Comparison of ENCODE assay signal across 28 mouse cellular contexts in genomic region chrX:99508014-99508413, GRCm38 (mm10). TPM values are rescaled to one million over a fixed set of nuclear protein-coding genes. Genes with fewer than 3 reads are reported as not detected.
DNase-seq lines count a peak whose midpoint lies in the region; ATAC-seq and TF ChIP-seq lines count a peak whose summit lies in the region.
"Had no signal": no experiment of that assay in that cellular context is flagged by ENCODE, and none has a peak within 500 bp of the region (broad histone marks: within the 10 kb centered on the region; RNA-seq: fewer than 3 reads in every experiment).

No protein-coding gene starts in this region.

- H3K9me3 ChIP-seq in hindbrain, postnatal 0 days (ENCODE audit: low read length) = no peaks in the 10 kb centered on the region
- H3K9me3 ChIP-seq in hindbrain, embryonic 11.5 days (ENCODE audit: control insufficient read depth, low read length) = no peaks in the 10 kb centered on the region
- no peaks in the 10 kb centered on the region for H3K9me3 ChIP-seq in liver, embryonic 11.5 days (ENCODE audit: control insufficient read depth, low read length)
- no peaks in the 10 kb centered on the region for H3K9me3 ChIP-seq in midbrain, embryonic 11.5 days (ENCODE audit: control insufficient read depth, low read length)
- H3K9me3 ChIP-seq in midbrain, embryonic 10.5 days (replicated peaks) = no peaks in the 10 kb centered on the region
- H3K9me3 ChIP-seq in stomach, postnatal 0 days (ENCODE audit: control insufficient read depth, low read length) = no peaks in the 10 kb centered on the region
- H3K9me3 ChIP-seq: heart, embryonic 13.5 days; hindbrain, embryonic 15.5 days; kidney, embryonic 15.5 days; limb, embryonic 10.5 days; limb, embryonic 15.5 days; liver, embryonic 15.5 days; megakaryocyte, embryonic 14.5 days; midbrain, embryonic 15.5 days; neural tube, embryonic 12.5 days had no signal

- H3K4me1 ChIP-seq in hindbrain, postnatal 0 days (ENCODE audit: insufficient read depth, low read length) = no peaks in the 10 kb centered on the region
- no peaks in the 10 kb centered on the region for H3K4me1 ChIP-seq in hindbrain, embryonic 11.5 days (replicated peaks; ENCODE audit: control insufficient read depth, insufficient read depth, low read length)
- no peaks in the 10 kb centered on the region for H3K4me1 ChIP-seq in liver, adult 2 months (ENCODE audit: control insufficient read depth, insufficient read depth, low read length)
- H3K4me1 ChIP-seq in liver, embryonic 11.5 days (replicated peaks; ENCODE audit: control insufficient read depth, insufficient read depth, low read length) = no peaks in the 10 kb centered on the region
- H3K4me1 ChIP-seq in midbrain, embryonic 11.5 days (ENCODE audit: control insufficient read depth, insufficient read depth, low read length) = no peaks in the 10 kb centered on the region; the same call in 1 of the 2 replicates
- H3K4me1 ChIP-seq in midbrain, embryonic 10.5 days = peaks cover 13% of the 10 kb centered on the region
- no peaks in the 10 kb centered on the region for H3K4me1 ChIP-seq in stomach, postnatal 0 days (replicated peaks; ENCODE audit: control insufficient read depth, insufficient read depth)
- H3K4me1 ChIP-seq: liver, embryonic 15.5 days; neural tube, embryonic 12.5 days had no signal

- H3K27me3 ChIP-seq in hindbrain, postnatal 0 days (ENCODE audit: insufficient read depth, low read length) = no peaks in the 10 kb centered on the region
- H3K27me3 ChIP-seq in hindbrain, embryonic 11.5 days (ENCODE audit: control insufficient read depth, insufficient read depth, low read length) = peaks cover 6% of the 10 kb centered on the region; the same call in 1 of the 2 replicates
- H3K27me3 ChIP-seq in liver, adult 2 months (ENCODE audit: control insufficient read depth, insufficient read depth, low read length) = no peaks in the 10 kb centered on the region
- peaks cover 17% of the 10 kb centered on the region for H3K27me3 ChIP-seq in liver, embryonic 11.5 days (replicated peaks; ENCODE audit: control insufficient read depth, insufficient read depth, low read length)
- peaks cover 32% of the 10 kb centered on the region for H3K27me3 ChIP-seq in midbrain, embryonic 11.5 days (ENCODE audit: control insufficient read depth, insufficient read depth, low read length)
- H3K27me3 ChIP-seq in midbrain, embryonic 10.5 days (ENCODE audit: low read depth, poor library complexity, severe bottlenecking) = peaks cover 100% of the 10 kb centered on the region
- H3K27me3 ChIP-seq in stomach, postnatal 0 days (ENCODE audit: control insufficient read depth, insufficient read depth, low read length) = no peaks in the 10 kb centered on the region

- no peak for TF ChIP-seq POLR2A in liver, adult 2 months (IDR thresholded peaks at IDR 0.05; ENCODE audit: extremely low read depth, insufficient read depth, low read length)

- no peaks in the 10 kb centered on the region for H3K36me3 ChIP-seq in hindbrain, postnatal 0 days (ENCODE audit: insufficient read depth, low read length)
- no peaks in the 10 kb centered on the region for H3K36me3 ChIP-seq in hindbrain, embryonic 11.5 days (ENCODE audit: control insufficient read depth, insufficient read depth, low read length)
- no peaks in the 10 kb centered on the region for H3K36me3 ChIP-seq in liver, adult 2 months (ENCODE audit: control insufficient read depth, insufficient read depth, low read length)
- H3K36me3 ChIP-seq in liver, embryonic 11.5 days (ENCODE audit: control insufficient read depth, insufficient read depth, low read length) = no peaks in the 10 kb centered on the region
- H3K36me3 ChIP-seq in midbrain, embryonic 11.5 days (ENCODE audit: control insufficient read depth, insufficient read depth, low read length) = no peaks in the 10 kb centered on the region
- no peaks in the 10 kb centered on the region for H3K36me3 ChIP-seq in midbrain, embryonic 10.5 days
- H3K36me3 ChIP-seq in stomach, postnatal 0 days (ENCODE audit: control insufficient read depth, insufficient read depth, low read length) = no peaks in the 10 kb centered on the region
- H3K36me3 ChIP-seq: heart, embryonic 13.5 days; hindbrain, embryonic 15.5 days; kidney, embryonic 15.5 days; limb, embryonic 10.5 days; limb, embryonic 15.5 days; liver, embryonic 15.5 days; midbrain, embryonic 15.5 days; neural tube, embryonic 12.5 days had no signal

- no peak overlapping the region for H3K4me3 ChIP-seq in hindbrain, postnatal 0 days (ENCODE audit: low read length)
- H3K4me3 ChIP-seq in hindbrain, embryonic 11.5 days (ENCODE audit: low read depth, low read length) = no peak overlapping the region
- H3K4me3 ChIP-seq in liver, adult 2 months (ENCODE audit: insufficient read depth, low read depth, low read length) = no peak overlapping the region
- H3K4me3 ChIP-seq in liver, embryonic 11.5 days (ENCODE audit: low read depth, low read length) = no peak overlapping the region
- H3K4me3 ChIP-seq in midbrain, embryonic 11.5 days (ENCODE audit: low read depth, low read length) = no peak overlapping the region
- H3K4me3 ChIP-seq in midbrain, embryonic 10.5 days = no peak overlapping the region
- no peak overlapping the region for H3K4me3 ChIP-seq in stomach, postnatal 0 days (ENCODE audit: low read depth, low read length)
- H3K4me3 ChIP-seq: heart, embryonic 13.5 days; hindbrain, embryonic 15.5 days; kidney, embryonic 15.5 days; limb, embryonic 10.5 days; limb, embryonic 15.5 days; liver, embryonic 15.5 days; megakaryocyte, embryonic 14.5 days; midbrain, embryonic 15.5 days; myocyte; neural tube, embryonic 12.5 days had no signal

- no peaks in the 10 kb centered on the region for H3K79me2 ChIP-seq in liver, adult 2 months (ENCODE audit: control insufficient read depth, insufficient read depth, low read length)

- TF ChIP-seq CTCF in hindbrain, postnatal 0 days (IDR thresholded peaks at IDR 0.05; ENCODE audit: low read depth) = 0 out of 2 replicates have a peak, but pooled peaks have one; percentile 4
- no peak for TF ChIP-seq CTCF in liver, adult 2 months (IDR thresholded peaks at IDR 0.05; ENCODE audit: low read depth, low read length)
- peak; percentile 42 for TF ChIP-seq CTCF in stomach, postnatal 0 days (IDR thresholded peaks at IDR 0.05; ENCODE audit: low read depth)

- H3K9ac ChIP-seq in hindbrain, postnatal 0 days (replicated peaks; ENCODE audit: low read length) = no peak overlapping the region
- H3K9ac ChIP-seq in hindbrain, embryonic 11.5 days (ENCODE audit: low read depth, low read length) = no peak overlapping the region
- no peak overlapping the region for H3K9ac ChIP-seq in liver, adult 2 months (ENCODE audit: low read depth, low read length)
- no peak overlapping the region for H3K9ac ChIP-seq in liver, embryonic 11.5 days (ENCODE audit: low read depth, low read length)
- H3K9ac ChIP-seq in midbrain, embryonic 11.5 days (ENCODE audit: low read length) = no peak overlapping the region
- no peak overlapping the region for H3K9ac ChIP-seq in stomach, postnatal 0 days (ENCODE audit: low read length)
- H3K9ac ChIP-seq: heart, embryonic 13.5 days; hindbrain, embryonic 15.5 days; kidney, embryonic 15.5 days; limb, embryonic 15.5 days; liver, embryonic 15.5 days; midbrain, embryonic 15.5 days; neural tube, embryonic 12.5 days had no signal

- no peak overlapping the region for H3K4me2 ChIP-seq in hindbrain, postnatal 0 days (ENCODE audit: low read depth, low read length)
- H3K4me2 ChIP-seq in hindbrain, embryonic 11.5 days (replicated peaks; ENCODE audit: low read depth, low read length) = no peak overlapping the region
- no peak overlapping the region for H3K4me2 ChIP-seq in liver, embryonic 11.5 days
- H3K4me2 ChIP-seq in midbrain, embryonic 11.5 days = no peak overlapping the region
- no peak overlapping the region for H3K4me2 ChIP-seq in stomach, postnatal 0 days (replicated peaks; ENCODE audit: low read depth)
- H3K4me2 ChIP-seq: heart, embryonic 13.5 days; hindbrain, embryonic 15.5 days; kidney, embryonic 15.5 days; limb, embryonic 15.5 days; liver, embryonic 15.5 days; midbrain, embryonic 15.5 days; neural tube, embryonic 12.5 days had no signal

- 91% methylated on average over 1 of the region's 1 CpGs for WGBS in hindbrain, postnatal 0 days
- WGBS in hindbrain, embryonic 11.5 days = 100% methylated on average over 1 of the region's 1 CpGs
- WGBS in liver, adult 2 months = 83% methylated on average over 1 of the region's 1 CpGs
- WGBS in liver, embryonic 11.5 days = 89% methylated on average over 1 of the region's 1 CpGs
- WGBS in midbrain, embryonic 11.5 days = 91% methylated on average over 1 of the region's 1 CpGs
- 91% methylated on average over 1 of the region's 1 CpGs for WGBS in midbrain, embryonic 10.5 days
- WGBS in stomach, postnatal 0 days = 63% methylated on average over 1 of the region's 1 CpGs

- TF ChIP-seq EP300 in stomach, postnatal 0 days (optimal IDR thresholded peaks at IDR 0.05) = no peak

- ATAC-seq in hindbrain, postnatal 0 days = no peak
- ATAC-seq in hindbrain, embryonic 11.5 days (ENCODE audit: low FRiP score) = no peak
- no peak for ATAC-seq in liver, embryonic 11.5 days (replicated peaks; ENCODE audit: low FRiP score)
- no peak for ATAC-seq in midbrain, embryonic 11.5 days (ENCODE audit: low FRiP score)
- ATAC-seq in stomach, postnatal 0 days (ENCODE audit: low FRiP score, low TSS enrichment) = no peak
- ATAC-seq: forebrain, embryonic 14.5 days; midbrain, embryonic 15.5 days had no signal

- no peak overlapping the region for H3K27ac ChIP-seq in hindbrain, postnatal 0 days
- H3K27ac ChIP-seq in hindbrain, embryonic 11.5 days (ENCODE audit: low read depth, low read length) = no peak overlapping the region
- no peak overlapping the region for H3K27ac ChIP-seq in liver, adult 2 months (replicated peaks; ENCODE audit: insufficient read depth, low read depth, low read length)
- H3K27ac ChIP-seq in liver, embryonic 11.5 days (ENCODE audit: low read depth, low read length) = no peak overlapping the region
- H3K27ac ChIP-seq in midbrain, embryonic 11.5 days (ENCODE audit: low read depth, low read length) = no peak overlapping the region
- H3K27ac ChIP-seq in midbrain, embryonic 10.5 days (replicated peaks) = no peak overlapping the region
- no peak overlapping the region for H3K27ac ChIP-seq in stomach, postnatal 0 days (replicated peaks)
- H3K27ac ChIP-seq: heart, embryonic 13.5 days; hindbrain, embryonic 15.5 days; kidney, embryonic 15.5 days; limb, embryonic 10.5 days; limb, embryonic 15.5 days; liver, embryonic 15.5 days; midbrain, embryonic 15.5 days; neural tube, embryonic 12.5 days had no signal

- no peak for DNase-seq in hindbrain, postnatal 0 days (ENCODE audit: low spot score)
- DNase-seq in hindbrain, embryonic 11.5 days (ENCODE audit: low spot score) = no peak
- peak; percentile 19 for DNase-seq in liver, adult 2 months (ENCODE audit: extremely low read depth, low read depth, low spot score)
- DNase-seq in liver, embryonic 11.5 days (ENCODE audit: low spot score) = no peak
- peak; percentile 19 for DNase-seq in midbrain, embryonic 11.5 days (ENCODE audit: low spot score, missing footprints)
- no peak for DNase-seq in midbrain, embryonic 10.5 days (ENCODE audit: low spot score)
- DNase-seq in stomach, postnatal 0 days (ENCODE audit: low spot score) = no peak
- no peak for DNase-seq in adrenal gland, postnatal 14 days
- DNase-seq: adrenal gland, postnatal 25 days; cerebellum, adult 2 months; cerebellum, postnatal 14 days; heart, postnatal 10 days; kidney, postnatal 36 days; right cerebral cortex, adult 18-20 months; spleen, adult 18-20 months; thymus, adult 18-20 months; thymus, postnatal 25 days had no signal

RNA-seq across cellular contexts. Expression of gene Pja1, which starts 36.9 kb away (rescaled TPM):
- 194 and 216 TPM in 2 replicates for total RNA-seq in hindbrain, postnatal 0 days (2014; rRNA removed)
- 335 and 344 TPM in 2 replicates for polyA plus RNA-seq in hindbrain, postnatal 0 days (2015; fragmentation: Nextera tagmentation; extraction: Ambion mirVana)
- 194 and 218 TPM in 2 replicates for polyA plus RNA-seq in hindbrain, embryonic 11.5 days (2014; fragmentation: Nextera tagmentation; extraction: Ambion mirVana)
- total RNA-seq in liver, adult 2 months (2014; rRNA removed) = 41.3 and 43.0 TPM in 2 replicates
- polyA plus RNA-seq in liver, adult 2 months (2012; rRNA removed) = 37.7 and 38.1 TPM in 2 replicates
- polyA plus RNA-seq in liver, embryonic 11.5 days (2014; fragmentation: Nextera tagmentation; extraction: Ambion mirVana) = 87.9 and 92.6 TPM in 2 replicates
- 213 and 222 TPM in 2 replicates for polyA plus RNA-seq in midbrain, embryonic 11.5 days (2014; fragmentation: Nextera tagmentation; extraction: Ambion mirVana)
- 210 and 212 TPM in 2 replicates for polyA plus RNA-seq in midbrain, embryonic 10.5 days (2016; fragmentation: Nextera tagmentation; extraction: Ambion mirVana)
- polyA plus RNA-seq in stomach, postnatal 0 days (2015; fragmentation: Nextera tagmentation; extraction: Ambion mirVana) = 62.8 and 64.5 TPM in 2 replicates
- 99.7 and 108 TPM in 2 replicates for total RNA-seq in adrenal gland, postnatal 14 days (2021)

Comparison
In these comparisons a context has a peak if more than half of its experiments do, and no peak if none do; other contexts are left out.
1. DNase-seq: peak in liver, adult 2 months (single experiment) and midbrain, embryonic 11.5 days (single experiment); none in hindbrain, postnatal 0 days (single experiment), hindbrain, embryonic 11.5 days (single experiment), liver, embryonic 11.5 days (single experiment), midbrain, embryonic 10.5 days (single experiment), stomach, postnatal 0 days (single experiment) and adrenal gland, postnatal 14 days (single experiment).